ENCODE assay signal across 29 mouse cellular contexts in genomic region chr8:122178392-122178890, GRCm38 (mm10).
"Had no signal": no experiment of that assay in that cellular context is flagged by ENCODE, and none has a peak within 500 bp of the region (broad histone marks: within the 10 kb centered on the region; RNA-seq: fewer than 3 reads in every experiment).

No protein-coding gene starts in this region.

- DNase-seq: gastrocnemius, adult 2 months; gastrocnemius, postnatal 10 days; gastrocnemius, postnatal 25 days; heart, postnatal 14 days; heart, postnatal 36 days; kidney, adult 18-20 months; kidney, adult 8-10 months; kidney, postnatal 10 days; kidney, postnatal 25 days; kidney, postnatal 4 days; liver; liver, embryonic 13.5 days; liver, postnatal 0 days had no signal

- H3K27ac ChIP-seq: gastrocnemius, adult 2 months; heart, adult 2 months; heart, embryonic 13.5 days; heart, embryonic 15.5 days; hindbrain, embryonic 10.5 days; hindbrain, embryonic 12.5 days; hindbrain, embryonic 14.5 days; intestine, embryonic 15.5 days; layer of hippocampus, adult 2 months; left cerebral cortex, adult 2 months; limb, embryonic 10.5 days; limb, embryonic 12.5 days; liver, embryonic 13.5 days; liver, embryonic 15.5 days had no signal

- H3K4me1 ChIP-seq: liver, embryonic 15.5 days had no signal

- H3K27me3 ChIP-seq: hindbrain, embryonic 12.5 days; intestine, embryonic 15.5 days had no signal

- H3K4me2 ChIP-seq: heart, embryonic 11.5 days; heart, embryonic 13.5 days; heart, embryonic 15.5 days; hindbrain, embryonic 12.5 days; hindbrain, embryonic 14.5 days; intestine, embryonic 15.5 days; limb, embryonic 12.5 days; liver, embryonic 13.5 days; liver, embryonic 15.5 days had no signal

- H3K9me3 ChIP-seq: heart, embryonic 13.5 days; heart, embryonic 15.5 days; hindbrain, embryonic 10.5 days; hindbrain, embryonic 12.5 days; intestine, embryonic 15.5 days; limb, embryonic 10.5 days; limb, embryonic 12.5 days; liver, embryonic 13.5 days; liver, embryonic 15.5 days had no signal

- H3K36me3 ChIP-seq: heart, embryonic 13.5 days; heart, embryonic 15.5 days; hindbrain, embryonic 10.5 days; hindbrain, embryonic 12.5 days; intestine, embryonic 15.5 days; limb, embryonic 10.5 days; limb, embryonic 12.5 days; liver, embryonic 13.5 days; liver, embryonic 15.5 days had no signal

- ATAC-seq: hindbrain, embryonic 16.5 days; inflammation-experienced regulatory T-cells, adult 6 months; intestine, embryonic 15.5 days; intestine, postnatal 0 days; liver, postnatal 0 days had no signal

- H3K9ac ChIP-seq: heart, embryonic 13.5 days; heart, embryonic 15.5 days; hindbrain, embryonic 12.5 days; hindbrain, embryonic 14.5 days; intestine, embryonic 15.5 days; limb, embryonic 12.5 days; liver, embryonic 13.5 days; liver, embryonic 15.5 days; liver, postnatal 0 days had no signal

- H3K4me3 ChIP-seq: gastrocnemius, adult 2 months; heart, adult 2 months; heart, embryonic 13.5 days; heart, embryonic 15.5 days; hindbrain, embryonic 10.5 days; hindbrain, embryonic 12.5 days; intestine, embryonic 15.5 days; layer of hippocampus, adult 2 months; left cerebral cortex, adult 2 months; limb, embryonic 10.5 days; limb, embryonic 12.5 days; liver, embryonic 13.5 days; liver, embryonic 15.5 days had no signal
